Mouse (Mus musculus): Measurements from ENCODE around the gene Dse.
"Not testable (repeated sequence)": the region's sequence is repeated elsewhere in the genome, so short reads cannot be mapped to it uniquely, and the experiment has no call there.

The Dse gene

DNA sequence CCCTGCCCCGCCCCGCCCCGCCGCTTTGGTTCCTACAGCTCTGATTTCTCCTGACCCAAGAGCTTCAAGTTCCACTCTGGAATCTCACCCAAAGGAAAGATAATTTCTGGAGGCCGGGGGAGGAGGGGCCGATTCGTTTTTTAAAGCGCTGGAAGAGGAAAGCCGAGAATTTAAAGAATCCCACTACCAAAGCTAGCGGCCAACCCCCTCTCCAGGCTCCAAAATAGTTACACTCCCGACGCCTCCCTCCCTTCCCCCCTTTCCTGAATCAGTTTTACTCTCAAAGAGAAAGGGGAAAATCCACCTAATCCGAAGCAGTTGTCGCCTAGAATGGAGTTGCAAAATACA lies at the start of gene Dse:
Gene Dse, minus strand, starts transcription at position 213 of the 348 bp plus-strand sequence.
- DNase-seq (ENCODE audit: low spot score in 2 of 2): peak in 1 of 2 experiments; percentile 28

DNA sequence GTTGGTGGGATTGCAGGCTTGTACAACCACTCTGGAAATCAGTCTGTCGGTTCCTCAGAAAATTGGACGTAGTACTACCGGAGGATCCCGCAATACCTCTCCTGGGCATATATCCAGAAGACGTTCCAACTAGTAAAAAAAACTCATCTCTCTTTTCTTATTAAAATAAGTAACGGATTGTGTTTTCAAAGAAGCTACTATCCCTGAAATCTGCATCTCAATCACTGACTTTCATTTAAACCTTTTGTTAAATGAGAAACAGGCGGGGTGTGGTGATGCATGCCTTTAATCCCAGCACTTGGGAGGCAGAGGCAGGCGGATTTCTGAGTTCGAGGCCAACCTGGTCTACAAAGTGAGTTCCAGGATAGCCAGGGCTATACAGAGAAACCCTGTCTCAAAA lies 45.3 kb upstream of the Dse start:
- not testable (repeated sequence) for DNase-seq (ENCODE audit: low spot score in 2 of 2)

GRCm38 (mm10) chr10:34249594-34249993 lies 42.1 kb upstream of the Dse start:
- DNase-seq (ENCODE audit: low spot score in 2 of 2): no peak

DNA sequence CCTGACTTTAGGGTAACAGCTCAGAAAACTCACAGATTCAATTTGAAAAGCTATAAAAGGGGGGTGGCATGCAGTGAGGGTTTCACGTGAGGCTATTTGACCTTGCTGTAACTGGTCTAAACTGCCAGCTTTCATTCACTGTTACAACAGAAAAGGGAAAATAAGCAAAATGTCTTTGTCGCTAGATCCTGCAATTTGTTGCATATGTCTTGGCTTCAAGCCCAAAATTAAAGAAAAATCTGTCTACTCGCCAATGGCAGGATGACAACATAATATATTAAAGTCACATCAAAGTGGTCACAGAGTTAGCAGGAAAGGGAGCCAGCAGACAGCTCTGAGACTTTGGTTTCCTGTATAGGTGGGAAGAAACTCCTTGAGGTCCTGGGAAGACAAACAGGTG lies 40.2 kb upstream of the Dse start:
- no peak for DNase-seq (ENCODE audit: low spot score in 2 of 2)

GRCm38 (mm10) chr10:34246106-34246505 lies 38.6 kb upstream of the Dse start:
- DNase-seq (ENCODE audit: low spot score in 2 of 2): no peak

DNA sequence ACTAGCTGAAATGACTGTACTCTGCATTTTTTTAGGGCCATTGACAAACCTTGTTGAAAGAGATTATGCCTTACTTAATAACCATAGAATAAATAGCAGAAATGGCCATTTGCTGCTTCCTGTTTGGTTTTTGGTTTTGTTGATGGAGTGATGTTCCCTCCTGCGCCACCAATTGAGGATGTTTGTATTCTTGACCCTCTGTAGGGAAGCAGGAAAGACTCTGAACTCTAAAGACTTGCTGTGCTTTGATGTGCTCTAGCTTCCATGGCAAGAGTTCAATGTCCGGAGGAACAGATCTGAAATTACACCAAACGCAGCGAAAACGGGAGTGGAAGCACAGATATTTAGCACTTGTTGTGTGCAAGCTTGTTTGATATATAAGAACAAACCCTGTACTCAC lies 37.2 kb upstream of the Dse start:
- DNase-seq (ENCODE audit: low spot score in 2 of 2): no peak

GRCm38 (mm10) chr10:34238536-34238935 lies 31.0 kb upstream of the Dse start:
- no peak for DNase-seq (ENCODE audit: low spot score in 2 of 2)

DNA sequence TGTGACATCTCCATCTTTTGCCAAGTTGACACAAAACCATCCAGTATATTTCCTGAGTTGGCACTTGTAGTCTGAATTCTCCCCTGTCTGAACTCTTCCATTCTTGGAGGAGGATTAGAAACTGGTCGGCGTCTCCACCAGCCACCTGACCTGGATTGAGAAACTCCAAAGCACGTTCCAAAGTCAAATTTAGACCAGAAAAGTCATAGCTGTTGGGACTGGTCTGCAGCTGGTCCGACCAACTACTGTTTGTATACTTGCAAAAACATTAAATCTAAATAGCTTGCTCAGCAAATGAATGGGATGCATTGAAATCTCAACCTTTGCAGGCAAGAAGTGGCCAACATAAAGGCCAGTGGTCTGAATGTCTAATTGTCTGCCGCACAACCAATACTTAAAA lies 29.1 kb upstream of the Dse start:
- no peak for DNase-seq (ENCODE audit: low spot score in 2 of 2)

GRCm38 (mm10) chr10:34235384-34235783 lies 27.9 kb upstream of the Dse start:
- DNase-seq (ENCODE audit: low spot score in 2 of 2): peak in 1 of 2 experiments; percentile 0

DNA sequence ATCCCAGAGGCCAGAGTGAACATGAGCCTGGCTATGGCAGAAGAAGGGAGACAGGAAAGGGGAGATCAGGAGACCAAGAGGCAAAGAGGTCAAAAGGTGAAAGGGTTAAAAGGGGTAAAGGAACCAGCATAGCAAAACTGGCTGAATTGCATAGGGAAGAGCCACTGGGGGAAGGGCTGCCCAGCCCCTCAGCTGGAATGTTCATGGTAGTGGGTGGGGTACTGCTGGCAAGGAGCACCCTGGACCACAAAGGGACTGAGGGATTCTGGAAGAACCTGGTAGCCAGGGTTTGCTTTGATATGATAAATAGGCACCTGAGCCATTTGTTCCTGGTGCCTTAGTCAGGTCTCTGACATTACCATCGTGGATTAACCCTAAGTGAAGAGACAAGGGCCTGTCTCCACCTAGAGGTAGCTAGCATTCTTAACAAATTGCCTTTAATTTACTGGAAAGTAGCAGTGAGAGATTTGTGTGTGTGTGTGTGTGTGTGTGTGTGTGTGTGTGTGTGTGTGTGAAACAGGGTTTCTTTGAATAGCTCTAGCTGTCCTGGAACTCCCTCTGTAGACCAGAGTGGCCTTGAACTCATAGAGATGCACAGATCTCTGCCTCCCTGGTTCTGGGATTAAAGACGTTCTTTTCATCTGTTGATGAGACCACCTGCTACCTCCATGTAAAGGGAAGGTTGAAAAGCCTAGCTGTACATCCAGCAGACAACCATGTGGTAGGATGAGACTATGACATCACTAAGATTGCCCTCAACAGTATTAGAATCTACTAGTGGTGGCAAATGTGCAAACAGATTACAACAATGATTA lies 26.6 kb upstream of the Dse start:
- no peak for DNase-seq (ENCODE audit: low spot score in 2 of 2)

- DNase-seq (ENCODE audit: low spot score in 2 of 2): no peak
Observed at GRCm38 (mm10) chr10:34233418-34233817, 25.9 kb upstream of the Dse start.

DNA sequence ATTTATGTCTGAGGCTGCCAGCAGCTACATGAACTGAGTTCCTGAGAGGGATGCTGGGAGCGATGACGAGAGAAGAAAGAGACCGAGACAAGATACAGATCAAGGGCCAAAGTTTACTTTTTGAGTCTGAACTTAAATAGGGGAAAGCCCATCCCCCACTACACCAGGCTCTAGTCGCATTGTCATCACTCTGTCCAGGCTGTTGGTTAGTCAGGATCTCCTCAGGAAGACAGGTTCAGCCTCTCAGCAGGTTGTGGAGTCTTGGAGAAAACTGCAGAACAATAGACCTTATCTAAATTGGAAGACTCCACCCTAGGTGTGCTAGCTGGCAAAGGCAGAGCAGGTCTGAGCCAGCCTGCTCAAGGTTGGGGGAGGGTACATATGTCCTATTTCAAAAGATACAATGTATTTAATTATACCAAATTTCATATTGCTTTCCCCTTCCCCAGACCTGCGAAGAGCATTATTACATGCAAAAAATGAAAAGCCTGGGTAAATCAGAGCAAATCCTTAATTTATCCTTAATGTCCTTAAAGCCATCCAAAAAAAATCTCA lies 22.7 kb upstream of the Dse start:
- no peak for DNase-seq (ENCODE audit: low spot score in 2 of 2)

DNA sequence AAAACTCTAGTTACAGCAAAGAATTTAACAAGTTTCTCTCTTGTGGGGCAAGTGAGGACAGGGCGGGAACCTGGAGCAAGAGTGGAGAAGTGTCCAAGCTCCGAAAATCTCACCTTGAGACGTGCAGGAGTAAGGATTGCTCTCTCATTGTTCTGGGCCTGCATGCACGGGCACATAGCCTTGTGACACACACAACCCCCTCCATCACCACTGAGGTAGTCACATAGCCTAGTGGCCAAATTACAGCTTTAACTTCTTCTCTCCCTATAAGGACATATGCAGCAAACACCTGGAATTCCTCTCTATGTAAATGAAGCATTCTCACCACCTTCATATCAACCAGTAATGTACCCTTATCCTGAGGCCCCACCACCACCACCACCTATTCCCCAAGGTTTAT lies 22.0 kb upstream of the Dse start:
- DNase-seq (ENCODE audit: low spot score in 2 of 2): no peak

DNA sequence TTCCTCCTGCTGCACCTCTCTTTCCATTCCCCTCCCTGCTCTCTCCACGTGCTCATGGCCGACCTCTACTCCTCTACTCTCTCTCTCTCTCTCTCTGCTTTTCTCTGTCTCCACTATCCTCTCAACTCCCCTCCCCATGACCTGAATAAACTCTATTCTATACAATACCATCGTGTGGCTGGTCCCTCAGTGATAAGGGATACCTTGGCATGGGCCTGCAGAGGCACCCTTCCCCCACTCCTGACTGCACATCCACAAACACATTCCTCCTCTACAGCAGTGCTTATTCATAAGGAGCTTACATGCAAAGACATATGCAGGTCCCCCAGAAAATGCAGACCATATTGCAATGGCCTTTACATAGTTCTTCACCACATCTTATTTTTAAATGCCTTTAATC lies 16.1 kb upstream of the Dse start:
- no peak for DNase-seq (ENCODE audit: low spot score in 2 of 2)

DNA sequence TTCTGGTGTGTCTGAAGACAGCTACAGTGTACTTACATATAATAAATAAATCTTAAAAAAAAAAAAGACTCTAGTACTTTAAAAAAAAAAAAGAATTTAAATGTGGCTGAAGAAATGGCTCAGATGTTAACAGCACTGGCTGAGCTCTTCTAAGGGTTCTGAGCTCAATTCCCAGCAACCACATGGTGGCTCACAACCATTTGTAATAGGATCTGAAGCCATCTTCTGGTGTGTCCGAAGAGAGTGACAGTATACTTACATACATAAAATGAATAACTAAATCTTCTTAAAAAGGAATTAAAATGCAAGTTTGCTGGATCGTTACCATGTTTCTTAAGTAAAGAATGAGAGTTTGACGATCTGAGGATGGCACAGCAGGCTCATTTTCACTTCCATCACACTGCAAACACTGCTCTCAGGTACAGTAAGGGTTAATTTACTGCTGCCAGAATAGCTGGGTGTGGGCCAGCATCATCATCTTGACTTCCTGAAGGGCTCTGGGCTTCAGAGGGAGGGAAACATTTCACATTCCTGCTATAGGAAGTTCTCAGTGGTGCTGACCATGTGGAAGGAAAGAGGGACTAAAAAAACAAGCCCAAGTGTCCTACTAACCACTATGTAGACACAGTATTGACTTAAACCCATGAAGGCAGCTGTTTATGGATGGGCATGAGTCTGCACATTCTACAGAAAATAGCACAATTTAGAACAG lies 14.6 kb upstream of the Dse start:
- DNase-seq (ENCODE audit: low spot score in 2 of 2): no peak

GRCm38 (mm10) chr10:34218191-34218590 lies 10.7 kb upstream of the Dse start:
- no peak for DNase-seq (ENCODE audit: low spot score in 2 of 2)

DNA sequence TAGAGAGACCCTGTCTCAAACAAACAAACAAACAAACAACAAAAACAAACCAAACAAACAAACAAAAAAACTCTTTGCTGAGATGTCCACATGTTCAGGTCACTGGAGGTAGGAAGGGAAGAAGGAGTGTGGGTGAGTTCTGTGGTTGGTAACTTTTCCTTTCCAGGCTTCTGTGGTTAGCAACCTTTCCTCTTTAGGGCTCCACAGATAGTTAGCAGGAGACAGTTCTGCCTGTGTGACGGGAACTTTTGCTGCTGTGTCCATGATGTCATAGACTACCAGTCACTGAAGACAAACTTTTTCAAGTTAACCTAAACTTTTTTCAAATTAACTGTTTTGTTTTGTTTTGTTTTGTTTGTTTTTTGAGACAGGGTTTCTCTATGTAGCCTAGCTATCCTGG lies 8.2 kb upstream of the Dse start:
- no peak for DNase-seq (ENCODE audit: low spot score in 2 of 2)

GRCm38 (mm10) chr10:34209951-34210350 lies 2.4 kb upstream of the Dse start:
- DNase-seq (ENCODE audit: low spot score in 2 of 2): no peak

- DNase-seq (ENCODE audit: low spot score in 2 of 2): no peak
Observed at GRCm38 (mm10) chr10:34208031-34208430, 516 bp upstream of the Dse start.

DNA sequence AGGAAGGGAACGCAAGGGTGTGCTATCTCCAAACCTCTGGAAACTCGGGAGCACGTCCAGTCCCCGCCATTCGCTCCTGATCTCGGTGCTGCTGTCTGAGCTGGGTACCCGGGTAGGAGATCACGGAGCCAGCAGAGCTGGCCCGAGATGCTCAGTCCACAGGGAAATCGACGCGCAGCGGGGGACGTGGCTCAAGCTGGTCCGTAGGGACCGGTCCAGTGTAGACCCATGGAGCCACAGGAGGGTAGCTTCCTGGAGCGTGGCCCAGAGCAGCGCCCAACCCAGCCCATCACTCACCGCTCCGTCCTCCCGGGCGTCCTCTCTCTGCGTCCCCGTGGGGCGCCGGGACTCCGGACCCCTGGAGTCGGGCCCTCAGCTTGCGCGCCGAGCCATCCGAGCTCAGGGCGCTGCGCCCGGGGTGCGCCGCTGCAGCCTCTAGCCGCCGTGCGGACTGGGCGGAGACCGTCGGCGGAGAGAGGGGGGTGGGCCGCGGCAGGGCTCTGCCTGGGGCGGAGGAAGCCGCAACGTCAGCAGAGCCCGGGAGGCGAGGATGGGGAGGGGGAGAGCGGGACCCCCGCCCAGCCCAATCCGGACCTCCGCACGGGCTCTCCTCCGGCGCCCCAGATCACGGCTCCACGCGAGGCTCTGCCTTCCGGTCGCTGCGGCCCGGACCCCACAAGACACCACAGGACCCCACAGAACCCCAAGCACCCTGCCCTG lies 572 bp downstream of the Dse start:
- DNase-seq (ENCODE audit: low spot score in 2 of 2): peak; percentile 51 to 61

DNA sequence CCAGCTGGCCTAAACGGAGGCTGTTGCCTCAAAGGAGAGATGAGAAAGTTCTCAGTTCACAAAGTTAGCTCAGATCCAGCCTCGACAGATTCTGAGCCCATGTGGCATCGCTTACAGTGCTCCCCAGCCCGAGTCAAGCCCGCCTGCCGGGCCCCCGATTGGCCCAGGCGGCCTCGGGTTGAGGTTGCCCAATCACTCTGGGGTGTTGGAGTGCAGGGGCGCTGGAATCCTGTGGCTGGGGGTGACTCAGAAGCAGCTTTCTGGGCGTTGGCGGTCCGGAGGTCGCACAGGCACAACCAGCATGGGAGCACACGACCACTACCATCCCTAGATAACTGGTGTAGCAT lies 1.1 kb downstream of the Dse start:
- peak; percentile 15 to 17 for DNase-seq (ENCODE audit: low spot score in 2 of 2)

DNA sequence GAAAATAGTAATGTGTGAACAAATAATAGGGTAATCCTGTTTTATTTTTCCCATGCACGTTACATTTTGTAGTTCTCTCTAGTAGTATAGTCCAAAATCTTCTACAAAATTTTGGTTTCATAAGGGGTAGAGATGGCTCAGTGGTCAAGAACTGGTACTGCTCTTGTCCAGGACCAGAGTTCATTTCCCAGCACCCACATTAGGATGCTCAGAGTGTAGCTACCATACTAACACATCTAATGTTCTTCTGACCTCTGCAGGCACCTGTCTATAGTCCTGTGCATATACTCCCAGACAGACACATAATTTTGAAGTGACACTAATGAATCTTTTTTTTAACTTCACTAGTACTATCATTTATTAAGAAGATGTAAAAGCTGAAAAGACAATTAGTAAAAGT lies 1.7 kb downstream of the Dse start:
- DNase-seq (ENCODE audit: low spot score in 2 of 2): no peak

GRCm38 (mm10) chr10:34200689-34201088 lies 6.8 kb downstream of the Dse start:
- no peak for DNase-seq (ENCODE audit: low spot score in 2 of 2)
